Mouse (Mus musculus): ENCODE measurements around the gene Emcn.
A peak's percentile ranks its signal among the peaks of the same experiment; 100 is the strongest.

Emcn gene

DNA sequence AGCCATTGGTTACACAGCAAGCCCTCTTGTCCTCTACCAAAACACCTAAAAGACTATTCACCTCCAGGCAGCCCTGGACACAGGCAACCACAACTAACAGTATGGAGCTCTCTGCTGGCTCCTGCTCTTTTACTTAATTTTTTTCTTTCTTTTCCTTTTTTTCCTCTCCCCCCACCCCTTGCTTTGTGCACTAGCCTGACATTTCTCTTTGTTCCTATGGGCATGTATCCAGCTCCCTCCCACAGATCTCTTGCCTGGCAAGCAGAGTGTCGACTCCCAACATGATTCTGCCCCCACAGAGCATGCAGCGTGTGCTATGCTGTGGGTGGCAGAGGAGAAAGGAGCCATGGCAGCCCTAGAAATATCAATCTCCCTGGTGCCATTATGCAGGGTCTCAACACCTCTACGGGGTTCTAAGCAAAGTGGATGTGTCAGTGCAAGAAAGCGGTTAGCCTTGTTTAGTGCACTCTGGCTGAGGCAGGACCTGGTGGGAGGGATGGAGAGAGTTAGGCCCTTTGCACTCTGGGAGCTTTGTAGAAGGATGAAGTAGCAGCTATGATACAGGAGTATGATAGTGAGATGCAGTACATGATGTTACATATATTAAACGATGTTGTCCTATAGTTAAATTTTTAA is 74.7 kb downstream of the Emcn start:
- DNase-seq (ENCODE audit: low read depth, low spot score) = peak; percentile 2

GRCm38 (mm10) chr3:137418636-137419035 is 77.8 kb downstream of the Emcn start:
- peak; percentile 31 for DNase-seq (ENCODE audit: low read depth, low spot score)

GRCm38 (mm10) chr3:137429516-137429915 is 88.6 kb downstream of the Emcn start:
- no peak for DNase-seq (ENCODE audit: low read depth, low spot score)

- DNase-seq (ENCODE audit: low read depth, low spot score) = no peak
Measured at GRCm38 (mm10) chr3:137464902-137465629, 124.2 kb downstream of the Emcn start.

- no peak for DNase-seq (ENCODE audit: low read depth, low spot score)
Measured at GRCm38 (mm10) chr3:137465953-137466352, 125.1 kb downstream of the Emcn start.

DNA sequence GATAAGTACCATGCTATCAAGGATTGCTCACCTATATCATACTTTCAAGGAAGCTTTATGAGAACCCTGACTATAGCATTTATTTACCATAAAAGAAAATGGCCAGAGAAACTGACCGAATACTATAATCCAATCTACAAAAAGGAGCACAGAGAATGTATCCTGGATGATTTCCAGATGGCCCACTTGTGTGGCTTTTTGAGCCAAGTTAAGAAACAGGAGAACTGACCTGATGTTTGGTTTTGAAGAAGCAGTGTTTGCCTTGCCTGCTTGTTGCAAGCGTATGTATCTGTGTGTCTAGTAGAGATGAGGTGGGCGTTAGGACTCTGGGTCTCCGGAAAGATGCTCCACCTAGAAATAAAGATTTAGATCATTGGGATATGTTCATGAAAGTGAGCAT is 125.9 kb downstream of the Emcn start:
- DNase-seq (ENCODE audit: low read depth, low spot score) = no peak

- DNase-seq (ENCODE audit: low read depth, low spot score) = no peak
Measured at GRCm38 (mm10) chr3:137467386-137467785, 126.5 kb downstream of the Emcn start.

- DNase-seq (ENCODE audit: low read depth, low spot score) = no peak
Measured at GRCm38 (mm10) chr3:137472145-137472544, 131.3 kb downstream of the Emcn start.

DNA sequence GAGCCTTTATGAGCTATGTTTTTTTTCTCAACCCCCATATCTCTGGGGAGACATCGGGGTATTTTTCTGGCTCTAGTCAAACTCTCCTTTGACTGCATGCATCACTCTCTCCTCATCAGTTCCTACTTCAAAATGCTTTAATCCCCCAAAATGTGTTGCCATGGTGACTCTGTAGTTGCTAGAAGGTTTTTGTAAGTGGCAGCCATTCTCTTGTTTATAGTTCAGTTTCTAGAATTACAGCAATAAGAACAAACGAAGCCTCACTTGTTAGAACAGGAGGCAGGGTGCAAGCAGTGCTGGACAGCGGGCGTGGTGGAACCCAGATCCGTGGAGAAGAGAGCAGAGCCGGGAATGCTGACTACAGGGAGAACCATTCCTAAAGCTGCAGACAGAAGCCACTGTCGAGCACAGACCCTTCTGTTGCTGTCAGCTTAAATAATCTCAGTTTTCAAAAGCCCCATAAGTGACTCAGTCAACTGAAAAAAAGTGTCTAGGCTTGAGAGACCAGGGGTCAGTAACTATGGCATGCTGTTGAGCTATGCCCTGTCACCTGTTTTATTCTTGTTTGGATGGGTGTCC is 139.0 kb downstream of the Emcn start:
- DNase-seq (ENCODE audit: low read depth, low spot score) = no peak

- no peak for DNase-seq (ENCODE audit: low read depth, low spot score)
Measured at GRCm38 (mm10) chr3:137481157-137481556, 140.3 kb downstream of the Emcn start.
